Mouse (Mus musculus) heart, adult 2 months (tissue): Measurements from ENCODE around the gene Ube2s. TPM values are rescaled to one million over a fixed set of nuclear protein-coding genes. Genes with fewer than 3 reads are reported as not detected.

Source experiments
- DNase-seq, 2 experiments: peaks; one replicate each; pipeline ENCODE4 v3.0.0; 2021
- H3K27ac ChIP-seq: fragments of 200-600 bp; 2 replicates; pipeline ENCODE4 v1.8.1; 2022
- H3K27me3 ChIP-seq: fragments of 200-500 bp; 2 replicates; pipeline ENCODE4 v1.6.1; 2012; ENCODE audit warnings: mild to moderate bottlenecking, low read length, inconsistent platforms, mixed read lengths; ENCODE audit not compliant: control insufficient read depth, insufficient read depth
- H3K36me3 ChIP-seq: fragments of 200-500 bp; 2 replicates; pipeline ENCODE4 v1.6.1; 2012; ENCODE audit warnings: low read length, inconsistent platforms; ENCODE audit not compliant: control insufficient read depth, insufficient read depth
- H3K4me1 ChIP-seq: fragments of 200-500 bp; 2 replicates; pipeline ENCODE4 v1.6.1; 2011; ENCODE audit warnings: low read length; ENCODE audit not compliant: control insufficient read depth, insufficient read depth
- H3K4me3 ChIP-seq: fragments of 200-600 bp; 2 replicates; pipeline ENCODE4 v1.8.1; 2022
- H3K79me2 ChIP-seq: fragments of 200-500 bp; replicated peaks from 2 replicates; pipeline ENCODE4 v1.6.1; 2012; ENCODE audit warnings: mild to moderate bottlenecking, inconsistent platforms, low read length, moderate library complexity, mixed read lengths; ENCODE audit not compliant: control insufficient read depth, insufficient read depth
- H3K9ac ChIP-seq: fragments of 200-500 bp; 2 replicates; pipeline ENCODE4 v1.6.1; 2012; ENCODE audit warnings: low read depth, mild to moderate bottlenecking, control low read depth, inconsistent platforms, low read length, mixed read lengths
- CTCF ChIP-seq: fragments of 200-600 bp; IDR thresholded peaks from 2 replicates; pipeline ENCODE4 v1.8.1; 2022; ENCODE audit warnings: antibody characterized with exemption, mild to moderate bottlenecking, moderate library complexity
- EP300 ChIP-seq: fragments of 200-500 bp; IDR thresholded peaks from 2 replicates; pipeline ENCODE4 v1.6.1; 2011; ENCODE audit warnings: low read depth, low read length, control low read depth; ENCODE audit not compliant: insufficient read depth
- POLR2A ChIP-seq: fragments of 200-500 bp; IDR thresholded peaks from 2 replicates; pipeline ENCODE4 v1.6.1; 2011; ENCODE audit warnings: mild to moderate bottlenecking, low read depth, low read length, control low read depth; ENCODE audit not compliant: insufficient read depth
- WGBS: fragments of 180-500 bp; shearing (Covaris S2); methylation state at CpG from one replicate; pipeline ENCODE4 v1.1.7; 2018; 5-methylcytosine and 5-hydroxymethylcytosine counted together
- intact Hi-C: fragments of 180-260 bp; cut with DNase I; formaldehyde crosslinking; loops from one replicate; pipeline ENCODE4 v1.15.1; 2025
- polyA plus RNA-seq: library from polyadenylated mRNA; depleted of rRNA; stranded (reverse); fragments of >200 nt; gene quantifications from 2 replicates; pipeline ENCODE4 v1.2.3, GENCODE M21; 2012
- total RNA-seq, 2 experiments: library from RNA; stranded (reverse); gene quantifications; 2 replicates each; pipeline ENCODE4 v1.2.3; 2021

Ube2s gene
- total and polyA plus RNA-seq, 3 experiments: 85.1 to 167 (median 99.1) TPM

DNA sequence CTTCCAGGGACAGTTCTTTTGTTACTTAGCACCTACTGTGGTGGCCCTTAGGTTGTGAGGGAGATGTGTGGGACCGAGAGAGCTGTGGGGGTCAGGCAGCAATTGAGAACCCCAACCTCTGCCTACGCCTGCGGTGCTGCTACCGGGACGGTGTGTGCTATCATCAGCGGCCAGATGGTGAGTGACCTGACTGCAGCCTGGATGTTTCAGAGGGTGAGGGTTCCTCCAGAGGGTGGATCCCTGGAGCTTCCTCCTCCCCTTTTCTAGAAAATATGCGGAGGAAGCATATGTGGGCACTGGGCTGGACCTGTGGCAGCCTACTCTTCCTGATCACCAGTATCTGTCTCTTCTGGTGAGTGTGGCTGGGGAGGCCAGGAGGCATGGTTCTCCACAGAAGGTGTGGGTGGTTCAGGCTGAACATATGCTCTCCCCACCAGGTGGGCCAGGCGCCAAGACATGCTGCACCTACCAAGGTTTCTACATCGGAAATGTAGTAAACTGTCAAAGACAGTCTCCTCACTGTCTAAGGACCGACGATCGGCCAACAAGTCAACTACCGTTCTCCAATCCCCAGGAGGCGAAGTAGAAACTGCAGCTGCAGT is 28.6 kb downstream of the Ube2s start:
- no peak overlapping the region for H3K27ac ChIP-seq
- H3K27me3 ChIP-seq: peaks cover 2% of the 10 kb centered on the region; the same call in 1 of the 2 replicates
- DNase-seq: no peak
- H3K36me3 ChIP-seq: no peaks in the 10 kb centered on the region
- TF ChIP-seq EP300 (no peak), CTCF (no peak), POLR2A (no peak)
- H3K4me3 ChIP-seq: no peak overlapping the region
- no peaks in the 10 kb centered on the region for H3K79me2 ChIP-seq
- 65% methylated on average over 14 of the region's 14 CpGs for WGBS
- intact Hi-C loops: no loop called here
- peaks cover 3% of the 10 kb centered on the region for H3K4me1 ChIP-seq
- H3K9ac ChIP-seq: no peak overlapping the region

DNA sequence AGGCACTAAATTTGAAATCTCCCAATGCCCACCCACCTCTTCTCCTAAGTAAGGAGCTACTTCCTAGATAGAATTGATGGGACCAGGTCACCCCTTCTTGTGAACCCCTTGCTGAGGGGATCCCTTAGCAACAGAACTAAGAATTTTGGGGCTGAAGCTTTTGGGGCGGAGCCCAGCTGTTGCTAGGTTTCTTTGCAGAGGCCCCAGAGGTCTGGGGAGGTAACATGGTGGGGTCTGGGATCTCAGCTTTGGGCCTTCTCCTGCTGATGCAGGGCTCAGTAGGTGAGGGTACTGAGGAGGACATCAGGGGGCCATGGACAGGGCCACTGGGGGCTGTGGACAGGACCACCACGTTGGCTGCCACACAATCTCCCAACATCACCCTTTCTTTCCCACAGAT is 29.6 kb downstream of the Ube2s start, which contains the start of the genes Il11 and Tmem190:
Gene Il11, minus strand, starts transcription at position 101 of the 400 bp plus-strand sequence.
Gene Tmem190, plus strand, starts transcription at position 179 of the 400 bp plus-strand sequence.
- H3K79me2 ChIP-seq: no peaks in the 10 kb centered on the region
- H3K27me3 ChIP-seq: peaks cover 2% of the 10 kb centered on the region; the same call in 1 of the 2 replicates
- no peaks in the 10 kb centered on the region for H3K36me3 ChIP-seq
- H3K4me3 ChIP-seq: no peak within 1 kb of the TSS
- WGBS: 62% methylated on average over 2 of the region's 2 CpGs
- intact Hi-C loops: no loop called here
- H3K9ac ChIP-seq: no peak within 1 kb of the TSS
- no peak for DNase-seq
- no peak within 1 kb of the TSS for H3K27ac ChIP-seq
- TF ChIP-seq EP300: no peak
- TF ChIP-seq CTCF: no peak
- no peak for TF ChIP-seq POLR2A
- no peaks in the 10 kb centered on the region for H3K4me1 ChIP-seq

DNA sequence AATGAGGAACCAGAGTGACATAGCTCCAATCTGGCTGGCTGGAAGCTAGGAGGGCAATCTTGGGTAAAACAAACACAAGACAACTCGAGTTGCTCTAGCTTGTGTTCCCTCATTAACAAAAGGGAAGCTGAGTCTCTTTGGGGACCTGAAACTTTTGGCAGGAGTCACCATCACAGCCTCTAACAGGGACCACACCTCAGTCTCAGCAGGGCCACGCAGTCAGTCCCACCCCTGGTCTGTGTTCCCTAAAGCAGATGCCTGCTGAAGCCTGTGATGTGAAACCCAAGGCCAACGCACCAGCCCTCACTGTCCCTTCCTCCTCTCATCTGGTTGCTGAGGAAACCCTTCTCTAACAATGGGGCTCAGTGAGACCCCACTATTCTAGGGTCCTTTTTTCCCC is 30.3 kb downstream of the Ube2s start:
- TF ChIP-seq CTCF (no peak), EP300 (no peak), POLR2A (no peak)
- H3K36me3 ChIP-seq: no peaks in the 10 kb centered on the region
- H3K9ac ChIP-seq: no peak overlapping the region
- peaks cover 2% of the 10 kb centered on the region; the same call in 1 of the 2 replicates for H3K27me3 ChIP-seq
- no peak overlapping the region for H3K4me3 ChIP-seq
- intact Hi-C loops: no loop called here
- DNase-seq: no peak
- no peaks in the 10 kb centered on the region for H3K4me1 ChIP-seq
- 47% methylated on average over 3 of the region's 3 CpGs for WGBS
- no peak overlapping the region for H3K27ac ChIP-seq
- no peaks in the 10 kb centered on the region for H3K79me2 ChIP-seq

DNA sequence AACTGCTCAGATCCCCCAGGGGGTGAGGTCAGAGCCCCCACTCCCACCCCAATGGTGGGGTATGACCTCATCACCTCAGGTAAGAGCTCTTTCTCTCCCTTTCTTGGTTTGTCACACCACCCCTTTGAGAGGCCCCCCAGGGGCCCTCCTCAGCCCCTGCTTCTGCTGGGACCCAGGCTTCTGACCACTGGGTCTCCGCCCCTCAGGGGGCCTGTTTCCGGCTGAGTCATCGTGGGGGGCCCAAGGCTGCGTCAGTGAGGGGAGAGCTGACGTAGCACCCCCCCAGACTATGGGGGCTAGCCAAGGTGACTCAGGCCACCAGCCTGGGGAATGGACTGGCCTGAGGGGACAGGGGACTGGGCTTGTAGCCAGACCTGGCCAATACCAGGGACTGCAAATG is 32.5 kb downstream of the Ube2s start:
- H3K9ac ChIP-seq: no peak overlapping the region
- H3K36me3 ChIP-seq: no peaks in the 10 kb centered on the region
- no peak overlapping the region for H3K4me3 ChIP-seq
- H3K27me3 ChIP-seq: peaks cover 15% of the 10 kb centered on the region; the same call in 1 of the 2 replicates
- no peak for DNase-seq
- H3K4me1 ChIP-seq: no peaks in the 10 kb centered on the region; the same call in 1 of the 2 replicates
- intact Hi-C loops: no loop called here
- no peaks in the 10 kb centered on the region for H3K79me2 ChIP-seq
- 24% methylated on average over 5 of the region's 5 CpGs for WGBS
- TF ChIP-seq EP300 (no peak), CTCF (no peak), POLR2A (no peak)
- H3K27ac ChIP-seq: no peak overlapping the region

DNA sequence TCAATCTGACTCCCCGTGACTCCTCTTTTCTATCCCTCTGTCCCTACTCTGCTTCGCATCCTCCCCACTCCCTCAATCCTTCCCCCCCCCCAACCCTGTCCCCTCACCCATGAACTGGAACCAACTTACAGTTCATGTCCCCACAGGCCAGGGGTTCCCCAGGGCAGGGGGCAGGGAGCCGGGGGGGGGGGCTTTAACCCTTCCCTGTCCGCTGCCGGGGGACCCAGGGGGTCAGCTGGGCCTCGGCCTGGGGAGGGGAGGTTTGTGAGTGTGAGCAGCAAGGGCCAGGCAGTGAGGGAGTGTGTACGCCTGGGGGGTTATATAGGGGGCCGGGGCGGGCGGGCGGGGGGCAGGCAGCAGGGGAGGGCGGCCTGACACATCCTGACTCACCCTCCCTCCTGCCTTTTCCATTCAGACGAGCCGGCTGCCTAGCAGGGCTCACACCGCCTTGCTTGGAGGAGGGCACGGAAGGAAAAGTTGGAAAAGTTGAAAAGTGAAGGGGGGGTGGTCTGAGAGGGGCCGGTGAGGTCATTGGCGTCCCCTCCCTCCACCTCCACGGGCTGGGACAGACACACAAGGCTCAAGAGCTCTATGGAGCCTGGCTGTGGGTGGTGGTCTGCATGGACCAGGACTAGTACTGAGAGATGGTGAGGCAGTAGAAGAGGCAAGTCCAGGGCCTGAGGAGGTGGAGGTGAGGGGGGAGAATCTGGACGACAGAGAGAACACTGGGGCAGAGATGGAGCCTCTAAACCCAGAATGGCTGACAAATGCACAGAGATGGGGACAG is 34.3 kb downstream of the Ube2s start:
- Histone ChIP-seq H3K4me1 (no peaks in the 10 kb centered on the region; the same call in 1 of the 2 replicates), H3K4me3 (no peak overlapping the region), H3K27ac (no peak overlapping the region), H3K79me2 (no peaks in the 10 kb centered on the region), H3K27me3 (peaks cover 15% of the 10 kb centered on the region; the same call in 1 of the 2 replicates), H3K9ac (no peak overlapping the region), H3K36me3 (no peaks in the 10 kb centered on the region)
- no peak for TF ChIP-seq POLR2A
- no peak for TF ChIP-seq EP300
- no peak for TF ChIP-seq CTCF
- intact Hi-C loops: no loop called here
- DNase-seq: no peak
- WGBS: 7% methylated on average over 20 of the region's 20 CpGs
